Mouse (Mus musculus): ENCODE results near the gene Trpc4. TPM values are rescaled to one million over a fixed set of nuclear protein-coding genes. Genes with fewer than 3 reads are reported as not detected.

Trpc4 gene
- polyA plus RNA-seq, 1 experiment from 2014 or later: 0.22 TPM

DNA sequence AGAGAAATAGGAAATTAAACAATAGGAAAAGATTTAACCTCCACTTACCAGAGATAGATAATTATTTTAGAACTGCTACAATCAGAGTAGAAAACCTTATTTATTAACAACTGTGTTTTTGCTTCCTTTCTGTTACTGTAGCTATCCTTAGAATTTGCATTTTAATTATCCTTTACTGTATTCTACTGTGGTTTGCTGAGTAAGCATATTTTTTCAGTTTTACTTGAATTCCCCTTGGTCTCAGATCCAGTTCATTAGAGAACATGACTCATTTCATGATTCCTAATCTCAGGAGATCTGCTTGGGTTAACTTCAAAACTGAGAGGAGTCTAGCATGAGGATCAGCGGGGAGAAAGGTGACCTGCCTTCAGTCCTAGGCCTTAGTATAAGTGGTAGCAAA lies 111.1 kb downstream of the Trpc4 start:
- DNase-seq (ENCODE audit: low spot score): no peak

DNA sequence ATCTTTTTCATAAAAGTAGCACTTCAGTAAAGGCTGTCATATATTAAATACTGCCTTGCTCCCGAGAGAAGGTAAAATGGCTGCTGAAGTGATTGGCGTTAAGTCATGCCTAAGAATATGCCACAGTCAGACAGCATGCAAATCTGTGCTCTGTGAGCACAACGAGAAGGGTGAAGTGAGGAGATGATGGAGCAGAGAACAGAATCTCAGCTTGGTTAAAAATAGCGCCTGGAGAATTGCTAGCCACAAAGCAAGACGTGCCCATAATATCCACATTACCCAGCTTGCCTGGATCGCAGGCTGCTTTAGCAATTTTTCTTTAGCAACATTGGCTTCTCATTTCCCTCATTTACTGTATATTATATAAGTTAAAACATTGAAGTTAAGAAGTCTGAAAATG lies 113.3 kb downstream of the Trpc4 start:
- no peak for DNase-seq (ENCODE audit: low spot score)

DNA sequence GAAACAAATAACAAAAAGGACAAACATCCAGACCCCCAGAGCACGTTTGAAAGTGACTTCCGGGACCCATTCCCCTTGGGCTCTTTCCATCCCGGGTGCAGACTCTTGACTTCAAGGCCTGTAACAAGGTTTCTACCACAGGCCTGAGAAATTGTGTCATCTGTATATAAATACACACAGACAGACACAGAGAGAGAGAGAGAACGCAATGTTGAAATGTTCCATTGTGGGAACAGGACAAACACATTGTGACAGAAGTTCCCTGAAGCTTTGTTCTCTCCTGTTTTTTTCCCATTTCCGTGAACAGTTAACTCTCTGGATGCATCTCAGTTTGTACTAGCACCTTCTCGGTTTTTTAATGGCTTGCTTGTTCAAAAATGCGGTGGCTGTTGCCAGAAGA lies 118.8 kb downstream of the Trpc4 start:
- DNase-seq (ENCODE audit: low spot score): no peak

DNA sequence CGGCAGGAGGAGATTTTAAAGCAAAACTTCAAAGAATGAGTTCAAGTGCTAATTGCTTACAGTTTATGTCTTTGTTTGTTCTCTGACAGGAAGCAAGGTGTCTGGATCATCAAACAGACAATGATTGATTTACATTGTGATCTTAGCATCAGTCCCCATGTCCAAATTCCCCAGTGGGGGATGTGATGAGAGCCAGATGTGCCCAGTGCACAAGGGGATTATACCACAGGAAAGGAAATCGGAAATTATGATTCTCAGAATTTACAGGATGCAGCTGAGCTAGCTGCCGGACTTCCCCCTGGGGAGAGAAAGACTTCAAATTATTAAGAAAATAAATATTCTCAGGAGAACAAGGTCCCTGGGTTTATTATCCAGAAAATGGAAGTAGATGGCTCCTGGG lies 133.9 kb downstream of the Trpc4 start:
- DNase-seq (ENCODE audit: low spot score): no peak

DNA sequence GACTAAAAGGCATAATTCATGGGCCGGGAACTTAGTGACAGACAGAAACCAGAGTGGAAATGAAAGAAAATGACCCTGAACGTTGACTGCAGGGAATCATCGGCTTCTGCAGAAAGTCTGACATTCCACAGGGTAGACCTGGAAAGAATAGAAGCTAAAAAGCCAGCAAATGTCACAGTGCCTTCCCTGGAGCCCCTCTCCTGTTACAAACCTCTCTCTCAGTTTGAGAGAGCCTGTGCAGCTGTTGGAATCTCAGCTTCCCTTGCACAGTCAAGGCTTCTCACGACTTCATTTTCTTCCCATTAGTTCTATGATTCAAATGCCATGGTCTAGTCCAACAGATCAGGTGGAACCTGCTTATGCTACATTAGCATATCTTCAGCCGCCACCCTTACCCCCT lies 154.8 kb downstream of the Trpc4 start:
- no peak for DNase-seq (ENCODE audit: low spot score)

DNA sequence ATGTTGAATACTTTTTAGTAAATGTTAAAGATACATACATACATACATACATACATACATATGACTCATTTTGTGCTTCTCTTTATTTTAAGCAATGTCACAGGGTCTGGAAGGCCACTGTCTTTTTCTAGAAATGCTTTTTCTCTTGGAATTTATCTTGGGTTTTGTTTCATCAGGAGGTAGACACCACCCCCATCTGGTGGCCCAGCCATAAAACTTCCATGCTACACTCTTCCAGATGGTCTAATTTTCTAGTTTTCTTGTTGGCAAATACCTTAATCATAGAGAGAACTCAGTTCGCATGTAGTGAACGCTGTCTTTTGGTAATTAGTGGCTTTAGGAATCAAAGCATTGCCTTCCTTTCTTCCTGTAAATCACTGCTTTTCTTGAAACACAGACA lies 158.2 kb downstream of the Trpc4 start:
- DNase-seq (ENCODE audit: low spot score): no peak

DNA sequence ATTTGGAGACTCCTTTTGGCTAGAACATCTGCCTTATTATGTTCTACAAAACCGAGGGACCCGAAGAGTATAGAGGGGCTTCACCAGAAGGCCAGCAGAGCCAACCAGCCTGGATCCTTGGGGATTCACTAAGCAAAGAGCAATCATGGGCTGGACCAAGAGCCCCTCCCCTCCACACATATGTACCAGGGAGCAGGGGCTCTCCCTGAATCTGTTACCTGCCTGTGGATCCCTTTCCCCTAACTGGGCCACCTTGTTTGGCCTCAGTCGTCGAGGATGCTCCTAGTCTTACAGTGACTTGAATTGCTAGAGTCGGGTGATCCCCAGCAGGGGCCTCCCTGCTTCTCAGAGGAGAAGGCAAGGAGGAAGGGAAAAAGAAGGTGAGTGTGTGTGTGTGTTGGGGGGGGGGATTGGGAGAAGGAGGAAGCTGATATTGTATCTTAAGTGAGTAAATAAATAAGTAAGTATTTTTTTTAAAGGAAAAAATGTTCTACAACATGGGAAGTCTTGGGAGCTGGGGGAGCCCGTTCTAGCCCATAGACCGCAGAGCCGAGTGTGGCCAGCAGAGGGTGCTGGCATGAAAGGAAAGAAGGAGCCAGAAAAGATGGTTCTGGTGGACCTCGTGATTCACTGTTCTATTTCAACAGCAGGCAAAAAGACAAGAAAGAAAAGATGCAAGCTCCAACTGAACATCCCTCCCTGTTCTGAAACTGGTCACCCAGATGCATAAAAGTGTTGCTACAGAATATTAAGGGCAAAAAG lies 197.2 kb downstream of the Trpc4 start:
- peak; percentile 45 for DNase-seq (ENCODE audit: low spot score)

DNA sequence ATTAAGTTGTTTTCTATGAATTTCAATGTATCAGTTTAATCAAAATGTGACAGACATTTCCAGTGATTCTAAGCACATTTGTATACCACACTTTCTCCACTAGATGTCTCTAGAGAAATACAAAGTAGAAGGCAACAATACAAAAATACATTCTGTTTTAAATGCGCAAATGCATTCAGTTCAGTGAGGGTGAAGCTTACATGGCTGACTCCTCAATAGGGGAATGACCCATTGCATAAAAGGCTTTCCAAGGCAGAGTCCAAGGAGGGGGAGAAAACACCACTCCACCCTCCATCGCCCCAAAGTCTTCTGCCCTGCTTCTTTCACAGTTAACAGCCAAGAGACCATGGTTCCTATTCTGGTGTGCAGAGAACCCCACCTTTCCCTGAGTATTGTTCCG lies 201.7 kb downstream of the Trpc4 start:
- peak; percentile 15 for DNase-seq (ENCODE audit: low spot score)

DNA sequence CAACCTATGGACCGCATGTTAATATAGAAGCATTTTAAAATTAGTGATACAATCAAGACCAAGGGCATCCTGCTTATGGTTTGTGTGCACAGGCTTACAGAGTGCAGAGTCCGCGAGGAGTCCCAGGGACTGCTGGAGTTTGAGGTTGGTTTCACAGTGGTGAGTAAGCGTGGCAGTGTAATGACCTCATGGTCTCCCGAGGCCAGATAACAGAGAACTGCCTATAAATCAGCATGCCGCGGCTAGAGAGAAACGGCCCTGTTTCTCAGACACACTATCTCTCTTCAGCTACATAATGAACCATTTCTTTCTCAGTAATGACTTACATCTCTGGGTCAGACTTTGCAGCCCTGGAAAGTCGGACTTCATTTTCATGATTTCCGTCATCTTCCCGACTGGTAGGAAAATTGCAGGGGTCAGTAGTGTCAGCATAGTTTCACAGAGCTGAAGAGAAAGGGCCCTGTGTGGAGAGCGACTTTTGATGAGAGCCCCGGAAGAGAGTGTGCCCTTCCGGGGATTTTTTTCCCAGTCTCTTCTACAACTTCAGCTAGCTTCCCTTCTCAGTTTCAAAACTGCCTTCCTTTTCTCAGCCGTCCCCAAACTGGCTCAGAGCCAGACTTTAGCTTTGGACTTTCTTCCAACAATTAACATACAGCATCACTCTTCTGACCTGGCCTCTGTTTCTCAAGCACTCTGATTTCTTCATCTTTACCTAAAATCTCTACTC lies 202.8 kb downstream of the Trpc4 start:
- no peak for DNase-seq (ENCODE audit: low spot score)

DNA sequence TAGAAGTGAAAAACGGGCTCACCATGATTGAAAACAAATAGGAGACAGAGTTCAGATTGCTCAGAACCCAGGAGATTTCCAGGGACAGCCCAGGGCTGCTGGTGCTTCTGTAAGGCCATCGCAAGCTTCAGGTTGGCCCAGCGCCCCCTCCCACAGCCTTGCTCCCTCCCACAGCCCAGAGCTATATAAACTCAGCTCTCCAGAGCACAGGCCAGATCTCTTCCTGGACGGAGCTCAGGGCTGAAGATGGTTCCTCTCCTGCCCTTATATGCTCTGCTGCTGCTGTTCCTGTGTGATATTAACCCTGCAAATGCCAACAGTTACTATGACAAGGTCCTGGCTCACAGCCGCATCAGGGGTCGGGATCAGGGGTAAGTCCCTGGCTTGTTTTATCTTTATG lies 205.1 kb downstream of the Trpc4 start, which contains the start of gene Postn:
Gene Postn, plus strand, starts transcription at position 213 of the 400 bp plus-strand sequence.
- DNase-seq (ENCODE audit: low spot score): no peak

DNA sequence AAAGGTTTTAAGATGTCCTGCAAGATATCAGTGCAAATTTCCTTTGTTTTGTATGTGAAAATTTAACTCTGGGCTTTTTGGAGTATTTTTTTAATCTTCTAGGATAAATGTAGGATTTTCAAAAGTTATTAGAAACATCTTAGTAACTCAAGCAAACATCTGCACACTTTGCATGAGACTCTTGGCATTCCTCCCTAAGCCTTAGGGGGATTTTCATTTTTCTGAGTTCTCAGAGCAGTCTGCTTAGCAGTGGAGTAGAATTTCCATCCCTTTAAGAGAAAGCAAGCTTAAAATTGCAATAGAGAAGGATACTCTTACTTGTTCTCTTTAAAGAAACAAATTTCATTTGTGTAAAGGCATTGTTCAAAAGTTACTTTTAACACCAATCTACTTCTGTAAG lies 205.8 kb downstream of the Trpc4 start:
- no peak for DNase-seq (ENCODE audit: low spot score)

Other genes starting within 250 kb of the Trpc4 start
- gene Postn, start 205.1 kb downstream of the Trpc4 start, polyA plus RNA-seq (2015; fragmentation: Nextera tagmentation; extraction: Ambion mirVana): 55.3 and 73.6 TPM in 2 replicates

Data from thymus, postnatal 0 days (tissue).